Mouse (Mus musculus): ENCODE measurements around the gene Pfkfb3. TPM values are rescaled to one million over a fixed set of nuclear protein-coding genes. Genes with fewer than 3 reads are reported as not detected.

Pfkfb3 gene
- 40.2 TPM for polyA plus RNA-seq (2014; fragmentation: Illumina TruSeq; extraction: RNeasy Lipid Tissue Mini Kit (QIAGEN cat#74804); ENCODE audit: low read depth, low replicate concordance)

DNA sequence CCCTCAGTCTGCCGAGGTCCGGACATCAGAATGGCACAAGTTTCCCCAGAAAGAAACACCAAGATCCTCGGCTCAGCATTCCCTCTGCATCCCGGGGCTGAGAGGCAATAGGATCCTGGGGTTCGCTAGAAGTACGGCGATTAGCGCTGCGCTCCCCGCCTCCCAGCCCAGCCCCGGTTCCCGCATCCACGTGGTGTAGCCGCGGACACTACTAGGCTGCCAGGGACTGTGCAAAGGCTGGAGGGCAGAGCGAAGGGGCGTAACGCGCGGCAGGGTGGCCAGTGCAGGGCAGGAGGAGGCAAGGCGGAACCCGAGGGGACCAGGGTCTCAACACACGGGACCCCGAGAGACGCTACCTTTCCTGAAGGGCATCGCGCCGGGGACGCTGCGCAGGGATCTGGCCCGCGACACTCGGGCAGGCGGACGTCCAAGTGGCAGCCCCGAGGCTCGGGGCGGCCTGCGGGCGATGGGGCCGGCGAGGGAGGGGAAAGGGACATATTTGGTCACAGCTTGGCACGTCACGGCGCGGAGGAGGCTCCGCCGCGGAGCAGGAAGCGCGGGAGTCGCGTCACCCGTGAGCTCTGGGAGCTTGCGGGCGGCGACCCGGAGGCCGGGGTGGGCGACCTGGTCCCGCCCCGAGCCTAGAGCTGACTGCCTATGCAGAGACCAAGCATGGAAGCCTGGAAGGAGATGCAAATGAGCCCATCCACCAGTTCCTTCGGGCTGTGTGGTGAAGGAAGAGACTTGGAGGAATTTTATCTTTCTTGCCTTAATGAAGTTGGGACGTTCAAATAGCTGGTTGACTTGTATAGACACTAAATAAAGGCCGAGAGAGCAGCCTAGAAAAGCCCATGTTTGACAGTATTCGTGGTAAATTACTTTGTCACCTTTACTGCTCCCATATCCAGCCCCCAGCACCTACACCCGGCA lies at the start of gene Pfkfb3:
Gene Pfkfb3 (minus strand): TSS at position 607 of the 930 bp plus-strand sequence.

Other genes with a start within 250 kb of the Pfkfb3 start
- 209 TPM for gene Rbm17, start 50.1 kb upstream of the Pfkfb3 start, polyA plus RNA-seq (2014; fragmentation: Illumina TruSeq; extraction: RNeasy Lipid Tissue Mini Kit (QIAGEN cat#74804); ENCODE audit: low read depth, low replicate concordance)
- not detected for gene Gm17490, start 72.2 kb upstream of the Pfkfb3 start, polyA plus RNA-seq (2014; fragmentation: Illumina TruSeq; extraction: RNeasy Lipid Tissue Mini Kit (QIAGEN cat#74804); ENCODE audit: low read depth, low replicate concordance)
- gene Il2ra, start 88.7 kb upstream of the Pfkfb3 start, polyA plus RNA-seq (2014; fragmentation: Illumina TruSeq; extraction: RNeasy Lipid Tissue Mini Kit (QIAGEN cat#74804); ENCODE audit: low read depth, low replicate concordance): 1.0 TPM
- 9.6 TPM for gene Il15ra, start 151.2 kb upstream of the Pfkfb3 start, polyA plus RNA-seq (2014; fragmentation: Illumina TruSeq; extraction: RNeasy Lipid Tissue Mini Kit (QIAGEN cat#74804); ENCODE audit: low read depth, low replicate concordance)
- 83.7 TPM for gene Fbh1, start 223.5 kb upstream of the Pfkfb3 start, polyA plus RNA-seq (2014; fragmentation: Illumina TruSeq; extraction: RNeasy Lipid Tissue Mini Kit (QIAGEN cat#74804); ENCODE audit: low read depth, low replicate concordance)
- gene Ankrd16, start 223.8 kb upstream of the Pfkfb3 start, polyA plus RNA-seq (2014; fragmentation: Illumina TruSeq; extraction: RNeasy Lipid Tissue Mini Kit (QIAGEN cat#74804); ENCODE audit: low read depth, low replicate concordance): 13.8 TPM